Mouse (Mus musculus) spleen, adult 2 months (tissue): ENCODE measurements around the gene Thsd4. TPM values are rescaled to one million over a fixed set of nuclear protein-coding genes. Genes with fewer than 3 reads are reported as not detected.

Experiments used
- DNase-seq, 2 experiments: peaks; one replicate each; pipeline versions ENCODE4 v3.0.0 to v3.0.0-alpha.2; 2012 to 2021; ENCODE audit warnings: low spot score in 2 of 2, low read depth in 1 of 2
- H3K27ac ChIP-seq: fragments of 200-500 bp; 2 replicates; pipeline ENCODE4 v1.5.1; 2012; ENCODE audit warnings: low read length, inconsistent platforms; ENCODE audit not compliant: insufficient read depth
- H3K27me3 ChIP-seq: fragments of 200-500 bp; 2 replicates; pipeline ENCODE4 v1.6.1; 2012; ENCODE audit warnings: mild to moderate bottlenecking, moderate library complexity, low read length, inconsistent platforms; ENCODE audit not compliant: control insufficient read depth, insufficient read depth
- H3K36me3 ChIP-seq: fragments of 200-500 bp; 2 replicates; pipeline ENCODE4 v1.6.1; 2012; ENCODE audit warnings: mild to moderate bottlenecking, low read length, inconsistent platforms; ENCODE audit not compliant: control insufficient read depth, insufficient read depth
- H3K4me1 ChIP-seq: fragments of 200-500 bp; 2 replicates; pipeline ENCODE4 v1.6.1; 2011; ENCODE audit warnings: inconsistent platforms; ENCODE audit not compliant: control insufficient read depth, insufficient read depth, insufficient read length
- H3K4me3 ChIP-seq: fragments of 200-500 bp; 2 replicates; pipeline ENCODE4 v1.5.1; 2011; ENCODE audit warnings: mild to moderate bottlenecking, inconsistent platforms; ENCODE audit not compliant: insufficient read depth, insufficient read length; ENCODE audit errors: extremely low read depth
- CTCF ChIP-seq: fragments of 200-500 bp; IDR thresholded peaks from 2 replicates; pipeline ENCODE4 v1.5.1; 2011; ENCODE audit warnings: mild to moderate bottlenecking, inconsistent platforms; ENCODE audit not compliant: insufficient read depth, insufficient read length, insufficient replicate concordance; ENCODE audit errors: extremely low read depth
- POLR2A ChIP-seq: fragments of 200-500 bp; IDR thresholded peaks from 2 replicates; pipeline ENCODE4 v1.6.1; 2011; ENCODE audit warnings: low read depth, low read length, inconsistent platforms
- whole genome bisulfite sequencing: fragments of 180-500 bp; shearing (Covaris S2); methylation state at CpG from one replicate; pipeline ENCODE4 v1.1.7; 2018; 5-methylcytosine and 5-hydroxymethylcytosine counted together
- polyA plus RNA-seq: library from polyadenylated mRNA; depleted of rRNA; stranded (reverse); fragments of >200 nt; gene quantifications from 2 replicates; pipeline ENCODE4 v1.2.3, GENCODE M21; 2012

Thsd4 gene
- polyA plus RNA-seq, 1 experiment: 0.95 TPM

DNA sequence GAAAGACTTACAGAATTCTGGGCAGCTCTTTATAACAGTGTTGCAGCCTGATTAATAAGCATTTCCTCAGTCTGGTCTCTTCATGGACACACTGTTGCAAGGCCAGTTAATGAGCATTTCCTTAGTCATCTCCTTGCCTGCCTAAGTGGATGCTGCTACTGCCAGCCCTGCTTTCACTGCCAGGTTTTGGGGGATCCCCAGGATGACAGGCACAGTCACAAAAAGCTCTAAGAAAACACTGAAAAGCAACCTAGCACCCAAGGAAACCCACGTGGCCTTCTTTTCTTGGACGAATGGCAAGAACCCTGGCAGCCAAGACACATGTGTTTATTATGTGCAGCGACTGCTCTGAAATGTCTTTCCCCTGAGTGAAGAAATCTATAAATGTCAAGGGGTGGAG is 41.8 kb downstream of the Thsd4 start:
- 74% methylated on average over 3 of the region's 3 CpGs for whole genome bisulfite sequencing
- Histone ChIP-seq H3K4me1 (no peaks in the 10 kb centered on the region), H3K27me3 (no peaks in the 10 kb centered on the region), H3K4me3 (no peak overlapping the region), H3K27ac (no peak overlapping the region), H3K36me3 (no peaks in the 10 kb centered on the region)
- TF ChIP-seq POLR2A (no peak), CTCF (no peak)
- DNase-seq: no peak

DNA sequence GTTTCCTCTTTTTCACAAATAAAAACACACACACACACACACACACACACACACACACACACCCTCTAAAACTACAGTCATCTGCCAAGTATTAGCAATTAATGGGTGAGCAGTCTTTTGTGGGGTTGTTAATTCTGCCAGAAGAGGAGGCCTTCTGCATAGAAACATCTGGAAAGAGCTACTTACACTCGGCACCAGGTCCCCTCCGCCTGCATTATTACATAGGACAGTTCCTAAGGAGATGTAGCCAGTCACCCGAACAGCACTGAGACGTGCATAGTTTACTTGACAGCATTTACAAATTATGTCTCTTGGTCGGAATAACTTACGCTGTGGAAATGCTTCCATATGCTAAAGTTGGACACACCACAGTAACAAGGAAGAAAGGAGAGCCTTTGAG is 43.0 kb downstream of the Thsd4 start:
- no peak overlapping the region for H3K4me3 ChIP-seq
- H3K36me3 ChIP-seq: no peaks in the 10 kb centered on the region
- 86% methylated on average over 6 of the region's 6 CpGs for WGBS
- no peaks in the 10 kb centered on the region for H3K4me1 ChIP-seq
- no peaks in the 10 kb centered on the region for H3K27me3 ChIP-seq
- no peak for DNase-seq
- TF ChIP-seq POLR2A (no peak), CTCF (no peak)
- no peak overlapping the region for H3K27ac ChIP-seq

DNA sequence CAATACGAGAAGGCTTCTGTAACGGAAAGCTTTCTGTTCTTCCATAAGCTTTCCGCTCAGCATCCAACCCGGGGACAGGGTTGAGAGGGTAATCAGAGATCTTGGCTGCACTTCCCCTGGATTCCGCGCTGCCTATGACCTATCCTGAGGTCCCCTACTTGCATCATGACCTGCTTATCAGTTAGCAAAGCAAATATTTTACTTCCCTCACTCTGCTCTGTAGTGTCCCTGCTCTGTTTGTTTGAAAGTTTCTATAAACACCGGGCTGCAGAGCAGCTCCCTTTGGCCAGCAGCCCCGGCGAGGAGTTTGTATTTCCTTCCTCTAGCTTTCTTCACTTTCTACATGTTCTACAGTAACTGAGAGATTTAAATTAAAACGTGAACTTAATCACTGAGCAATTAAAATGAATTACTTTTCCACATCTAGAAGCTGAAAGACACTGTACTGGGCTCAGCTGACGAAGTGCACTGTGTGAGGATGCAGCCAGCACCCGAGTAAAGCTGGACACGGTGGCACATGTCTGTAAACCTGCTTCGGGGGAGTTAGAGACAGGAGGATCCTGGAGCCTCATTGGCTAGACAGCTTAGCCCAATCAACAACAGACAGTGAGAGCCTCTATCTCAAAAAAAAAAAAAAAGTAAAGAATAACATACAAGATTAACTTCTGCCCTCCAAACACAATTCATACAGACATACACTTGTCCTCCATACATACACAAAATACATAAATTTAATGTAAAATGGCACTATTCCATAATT is 43.7 kb downstream of the Thsd4 start:
- DNase-seq: no peak
- WGBS: 42% methylated on average over 14 of the region's 14 CpGs

DNA sequence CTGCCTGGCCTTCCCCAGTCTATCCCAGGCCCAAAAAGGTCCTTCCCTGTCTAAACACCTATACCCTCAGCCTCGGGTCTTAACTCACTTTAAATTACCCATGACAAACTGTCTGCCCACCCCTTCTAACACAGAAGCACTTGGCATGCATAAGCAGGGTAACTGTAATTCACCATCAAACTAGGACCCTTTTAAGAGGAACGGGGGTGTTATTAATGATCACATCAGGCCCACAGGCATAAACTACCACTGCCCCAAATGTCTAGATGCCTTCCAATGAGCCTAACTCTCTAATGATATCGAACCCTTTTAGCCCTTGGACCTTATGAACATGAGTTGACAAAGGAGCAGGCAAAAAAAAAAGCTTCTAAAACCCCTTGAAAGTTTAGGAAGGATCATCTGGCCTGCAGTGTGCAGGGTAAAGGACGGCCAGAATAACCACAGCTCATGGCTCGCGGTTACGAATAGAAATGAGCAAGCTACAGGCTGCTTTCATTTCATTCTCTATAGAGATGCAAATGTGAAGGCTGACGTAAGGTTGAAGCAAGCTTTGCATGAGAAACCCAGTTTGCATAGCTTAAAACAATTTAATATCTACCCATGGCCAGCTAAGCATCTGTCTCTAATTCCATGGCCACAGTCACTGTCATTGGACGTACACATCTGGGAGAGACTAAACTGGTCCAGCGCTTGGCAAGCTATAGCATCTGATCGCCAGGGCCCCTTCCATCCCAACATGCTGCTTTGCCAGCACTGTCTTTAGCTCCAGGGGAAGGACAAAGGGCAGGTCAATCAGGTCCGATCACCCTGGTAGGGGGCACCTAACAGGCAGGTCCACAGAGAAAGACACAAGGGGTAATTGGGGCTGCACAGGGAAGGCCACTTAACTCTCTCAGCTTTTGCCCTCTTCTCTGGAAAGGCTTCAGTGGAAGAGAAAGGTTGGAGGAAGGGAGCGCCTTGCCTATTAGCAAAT is 61.5 kb downstream of the Thsd4 start:
- Histone ChIP-seq H3K27me3 (no peaks in the 10 kb centered on the region), H3K4me1 (no peaks in the 10 kb centered on the region), H3K4me3 (no peak overlapping the region), H3K27ac (no peak overlapping the region), H3K36me3 (no peaks in the 10 kb centered on the region)
- TF ChIP-seq POLR2A (no peak), CTCF (no peak)
- no peak for DNase-seq
- 89% methylated on average over 13 of the region's 13 CpGs for WGBS

More for the DNA sequence above, 43.7 kb downstream of the Thsd4 start:
- TF ChIP-seq POLR2A: no peak
- no peak overlapping the region for H3K27ac ChIP-seq
- no peak overlapping the region for H3K4me3 ChIP-seq
- H3K4me1 ChIP-seq: no peaks in the 10 kb centered on the region
- H3K27me3 ChIP-seq: no peaks in the 10 kb centered on the region
- H3K36me3 ChIP-seq: no peaks in the 10 kb centered on the region

DNA sequence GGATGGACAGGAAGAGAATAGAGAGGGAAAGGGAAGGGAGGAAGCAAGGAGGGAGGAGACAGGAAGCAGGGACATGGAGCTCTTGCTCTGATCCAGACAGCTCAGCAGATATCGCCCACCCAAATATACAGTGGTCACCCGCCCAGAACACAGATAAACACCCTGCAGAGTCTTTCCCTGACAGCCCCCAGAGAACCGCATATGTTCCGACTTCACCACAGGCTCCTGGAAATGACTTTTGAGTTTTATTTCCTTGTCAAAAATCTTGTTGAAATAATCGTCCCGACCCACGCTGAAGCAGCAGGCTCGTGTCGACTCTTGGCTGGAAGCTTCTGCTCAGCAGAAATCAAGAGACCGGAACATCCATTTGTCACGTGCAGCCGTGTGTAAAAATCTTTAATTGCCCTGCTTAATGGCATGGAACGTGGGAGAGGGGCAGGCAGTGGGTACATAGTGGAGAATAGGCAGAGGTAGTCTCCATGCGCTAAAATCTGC is 63.3 kb downstream of the Thsd4 start:
- H3K36me3 ChIP-seq: no peaks in the 10 kb centered on the region
- TF ChIP-seq CTCF (no peak), POLR2A (no peak)
- H3K4me1 ChIP-seq: no peaks in the 10 kb centered on the region
- no peak overlapping the region for H3K27ac ChIP-seq
- 60% methylated on average over 14 of the region's 14 CpGs for WGBS
- no peak overlapping the region for H3K4me3 ChIP-seq
- no peak for DNase-seq
- H3K27me3 ChIP-seq: no peaks in the 10 kb centered on the region

DNA sequence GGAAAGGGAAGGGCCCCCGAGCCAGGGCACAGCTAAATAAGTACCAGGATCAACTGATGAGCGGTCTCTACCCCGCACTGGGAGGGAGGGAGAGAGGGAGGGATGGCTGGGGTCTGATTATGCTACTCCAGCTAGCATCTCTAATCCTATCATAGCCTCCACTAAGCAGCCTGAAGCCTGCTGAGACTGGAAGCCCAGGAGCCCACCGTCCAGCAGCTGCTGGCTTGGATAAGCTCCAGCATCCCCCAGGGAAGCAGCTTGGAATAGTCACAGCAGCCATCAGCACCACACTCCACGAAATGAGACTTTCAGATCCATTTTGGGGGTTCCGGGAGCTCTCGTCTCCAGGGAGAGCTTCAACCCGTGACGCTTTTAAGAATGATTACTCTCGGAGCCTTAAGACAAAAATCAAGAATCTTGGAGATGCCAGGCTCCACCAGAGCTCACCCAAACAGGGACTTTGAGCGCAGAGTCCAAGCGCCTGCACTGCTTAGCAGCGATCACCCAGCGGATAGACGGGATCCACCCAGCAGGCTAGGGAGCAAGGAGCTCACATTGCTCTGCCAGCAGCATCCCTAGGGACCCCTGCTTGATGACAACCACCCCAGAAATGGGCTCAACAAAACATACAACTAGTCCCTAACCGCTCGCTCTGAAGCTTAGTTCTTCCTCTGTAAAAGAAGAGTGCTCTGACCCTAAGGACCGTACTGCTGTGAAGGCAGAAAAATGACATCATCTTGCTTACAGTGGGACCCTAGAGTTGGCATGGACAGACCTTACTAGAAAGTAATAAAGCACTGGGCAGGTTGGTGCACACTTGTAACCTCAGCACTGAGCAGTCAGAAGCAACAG is 64.3 kb downstream of the Thsd4 start:
- no peak for DNase-seq
- TF ChIP-seq CTCF (no peak), POLR2A (no peak)
- Histone ChIP-seq H3K4me3 (no peak overlapping the region), H3K27ac (no peak overlapping the region), H3K27me3 (no peaks in the 10 kb centered on the region), H3K4me1 (no peaks in the 10 kb centered on the region), H3K36me3 (no peaks in the 10 kb centered on the region)
- 88% methylated on average over 18 of the region's 18 CpGs for WGBS
